Mouse (Mus musculus) frontal cortex, adult 2 months (tissue): ENCODE data around the gene Egfem1. TPM values are rescaled to one million over a fixed set of nuclear protein-coding genes. Genes with fewer than 3 reads are reported as not detected.

Experiments used
- DNase-seq, 2 experiments: peaks; one replicate each; pipeline ENCODE4 v3.0.0; 2022; ENCODE audit warnings: low spot score in 1 of 2; ENCODE audit errors: extremely low spot score in 1 of 2
- polyA plus RNA-seq: library from polyadenylated mRNA; depleted of rRNA; stranded (reverse); fragments of >200 nt; gene quantifications from 2 replicates; pipeline ENCODE4 v1.2.3, GENCODE M21; 2012; rRNA removed

Egfem1 gene
- polyA plus RNA-seq, 1 experiment, result 12.3 TPM

DNA sequence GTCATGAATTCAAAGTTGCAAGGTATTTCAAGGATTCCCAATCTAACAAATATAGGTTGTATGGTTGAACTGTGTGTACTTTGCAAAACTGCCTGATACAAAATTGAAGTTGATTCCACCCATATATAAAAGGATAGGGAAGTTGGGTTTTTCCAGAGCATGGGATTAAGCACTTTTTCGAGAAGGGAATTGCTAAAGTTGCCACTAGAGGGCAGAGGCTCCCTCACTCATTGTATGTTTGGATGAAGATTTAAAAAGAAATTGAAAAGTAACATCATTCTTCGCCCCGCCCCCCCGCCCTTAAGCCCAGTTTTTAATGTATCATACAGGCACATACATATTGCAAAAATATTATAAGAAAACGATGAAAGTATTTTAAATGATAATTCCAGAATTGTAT is 657.5 kb downstream of the Egfem1 start:
- DNase-seq, result peak in 1 of 2 experiments; percentile 50

Other genes with a start within 250 kb of the Egfem1 start
- not detected in 2 replicates for gene Gm1527, start 189.4 kb upstream of the Egfem1 start, polyA plus RNA-seq